Mouse (Mus musculus): ENCODE measurements around the gene Ap1g1. TPM values are rescaled to one million over a fixed set of nuclear protein-coding genes. Genes with fewer than 3 reads are reported as not detected.

Gene Ap1g1
- polyA plus RNA-seq, 1 experiment from 2014 or later = 55.0 TPM

- no peaks in the 10 kb centered on the region for H3K4me1 ChIP-seq (replicated peaks)
- H3K4me3 ChIP-seq (replicated peaks) = no peak overlapping the region
These were observed 126.7 kb downstream of the Ap1g1 start for GRCm38 (mm10) chr8:109904928-109905668.

GRCm38 (mm10) chr8:109906907-109907306, 128.6 kb downstream of the Ap1g1 start:
- 95% methylated on average over 3 of the region's 3 CpGs for WGBS
- no peak for ATAC-seq
- Histone ChIP-seq H3K36me3 (peaks cover 43% of the 10 kb centered on the region), H3K4me2 (replicated peaks) (no peak overlapping the region), H3K27ac (no peak overlapping the region), H3K4me1 (replicated peaks) (no peaks in the 10 kb centered on the region), H3K27me3 (no peaks in the 10 kb centered on the region), H3K9me3 (no peaks in the 10 kb centered on the region), H3K4me3 (replicated peaks) (no peak overlapping the region), H3K9ac (replicated peaks) (no peak overlapping the region)

More at GRCm38 (mm10) chr8:109904928-109905668, 126.7 kb downstream of the Ap1g1 start:
- no peaks in the 10 kb centered on the region for H3K9me3 ChIP-seq
- no peak for ATAC-seq
- H3K27me3 ChIP-seq = no peaks in the 10 kb centered on the region
- H3K9ac ChIP-seq (replicated peaks) = no peak overlapping the region
- no peak overlapping the region for H3K27ac ChIP-seq
- H3K36me3 ChIP-seq = peaks cover 32% of the 10 kb centered on the region
- 95% methylated on average over 1 of the region's 1 CpGs for WGBS
- no peak overlapping the region for H3K4me2 ChIP-seq (replicated peaks)

- Histone ChIP-seq H3K36me3 (peaks cover 43% of the 10 kb centered on the region), H3K27ac (no peak overlapping the region), H3K27me3 (no peaks in the 10 kb centered on the region), H3K4me2 (replicated peaks) (no peak overlapping the region), H3K4me1 (replicated peaks) (no peaks in the 10 kb centered on the region), H3K4me3 (replicated peaks) (no peak overlapping the region), H3K9ac (replicated peaks) (no peak overlapping the region), H3K9me3 (no peaks in the 10 kb centered on the region)
- WGBS = 96% methylated on average over 4 of the region's 4 CpGs
- ATAC-seq = no peak
These were observed 129.0 kb downstream of the Ap1g1 start for GRCm38 (mm10) chr8:109907376-109907775.

Other genes starting within 250 kb of the Ap1g1 start
- 22.8 and 24.7 TPM in 2 replicates for gene Dhx38, start 212.7 kb upstream of the Ap1g1 start, polyA plus RNA-seq (2015; fragmentation: Nextera tagmentation; extraction: Ambion mirVana)
- gene Txnl4b, start 212.7 kb upstream of the Ap1g1 start, polyA plus RNA-seq (2015; fragmentation: Nextera tagmentation; extraction: Ambion mirVana) = 30.9 and 34.1 TPM in 2 replicates
- 0.24 and 0.35 TPM in 2 replicates for gene Hp, start 199.4 kb upstream of the Ap1g1 start, polyA plus RNA-seq (2015; fragmentation: Nextera tagmentation; extraction: Ambion mirVana)
- gene Dhodh, start 169.9 kb upstream of the Ap1g1 start, polyA plus RNA-seq (2015; fragmentation: Nextera tagmentation; extraction: Ambion mirVana) = 36.8 and 36.9 TPM in 2 replicates
- gene Pkd1l3, start 164.0 kb upstream of the Ap1g1 start, polyA plus RNA-seq (2015; fragmentation: Nextera tagmentation; extraction: Ambion mirVana) = 0.12 and 0.21 TPM in 2 replicates
- 182 and 184 TPM in 2 replicates for gene Ist1, start 85.3 kb upstream of the Ap1g1 start, polyA plus RNA-seq (2015; fragmentation: Nextera tagmentation; extraction: Ambion mirVana)
- gene Zfp821, start 73.0 kb upstream of the Ap1g1 start, polyA plus RNA-seq (2015; fragmentation: Nextera tagmentation; extraction: Ambion mirVana) = 80.2 and 85.4 TPM in 2 replicates
- 3.7 and 4.4 TPM in 2 replicates for gene Atxn1l, start 40.8 kb upstream of the Ap1g1 start, polyA plus RNA-seq (2015; fragmentation: Nextera tagmentation; extraction: Ambion mirVana)
- gene Phlpp2, start 90.0 kb downstream of the Ap1g1 start, polyA plus RNA-seq (2015; fragmentation: Nextera tagmentation; extraction: Ambion mirVana) = 3.8 and 3.9 TPM in 2 replicates
- 1.1 and 1.3 TPM in 2 replicates for gene Marveld3, start 183.6 kb downstream of the Ap1g1 start, polyA plus RNA-seq (2015; fragmentation: Nextera tagmentation; extraction: Ambion mirVana)
- not detected in 2 replicates for gene Tat, start 211.9 kb downstream of the Ap1g1 start, polyA plus RNA-seq (2015; fragmentation: Nextera tagmentation; extraction: Ambion mirVana)

Data from midbrain, embryonic 13.5 days (tissue).